32 mouse cellular contexts compared by ENCODE assay signal in the genomic region with DNA sequence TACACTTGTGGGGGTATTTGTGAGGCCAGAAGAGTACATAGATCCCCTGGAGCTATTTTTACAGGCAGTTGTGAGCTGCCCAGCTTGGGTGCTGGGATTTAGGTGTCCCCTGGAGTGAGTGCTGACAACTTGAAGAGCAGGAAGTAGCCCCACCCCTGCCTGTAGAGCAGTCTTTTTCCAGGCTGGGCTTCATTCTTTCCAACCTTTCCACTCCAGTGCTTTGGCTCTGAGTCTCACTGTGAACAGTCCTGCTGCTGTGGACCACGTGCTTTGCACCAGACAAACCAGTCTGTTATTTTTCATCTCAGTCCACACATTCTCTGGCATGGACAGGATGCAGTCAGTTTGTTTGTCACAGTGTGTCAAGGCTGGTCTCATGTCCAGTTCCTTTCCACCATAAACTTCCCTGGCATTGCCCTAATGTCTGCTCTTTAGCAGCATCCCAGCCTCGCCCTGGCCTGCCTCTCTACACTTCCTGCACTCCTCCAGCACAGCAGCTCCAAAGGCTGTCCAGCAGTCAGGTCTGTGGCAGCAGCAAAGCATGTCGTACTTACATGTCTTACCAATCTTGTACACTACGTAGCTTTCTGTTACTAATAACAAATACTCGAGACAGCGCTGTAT. TPM values are rescaled to one million over a fixed set of nuclear protein-coding genes. Genes with fewer than 3 reads are reported as not detected.
A peak's percentile ranks its signal among the peaks of the same experiment; 100 is the strongest.
DNase-seq lines count a peak whose midpoint lies in the region; ATAC-seq and TF ChIP-seq lines count a peak whose summit lies in the region.
"Had no signal": no experiment of that assay in that cellular context is flagged by ENCODE, and none has a peak within 500 bp of the region (broad histone marks: within the 10 kb centered on the region; RNA-seq: fewer than 3 reads in every experiment).

No protein-coding gene starts in this region.

- H3K9ac ChIP-seq in heart, adult 2 months (ENCODE audit: low read depth, low read length): no peak overlapping the region
- no peak overlapping the region for H3K9ac ChIP-seq in kidney, embryonic 14.5 days (ENCODE audit: low read depth, low read length)
- H3K9ac ChIP-seq in heart, embryonic 16.5 days (ENCODE audit: low read length): no peak overlapping the region
- H3K9ac ChIP-seq: hindbrain, embryonic 13.5 days; liver, embryonic 15.5 days; lung, embryonic 15.5 days; neural tube, embryonic 12.5 days had no signal

- no peaks in the 10 kb centered on the region for H3K9me3 ChIP-seq in kidney, embryonic 14.5 days (ENCODE audit: control insufficient read depth, low read length)
- H3K9me3 ChIP-seq in heart, embryonic 16.5 days (replicated peaks; ENCODE audit: control insufficient read depth, low read length): no peaks in the 10 kb centered on the region
- H3K9me3 ChIP-seq: embryonic facial prominence, embryonic 10.5 days; G1E; hindbrain, embryonic 13.5 days; limb, embryonic 10.5 days; liver, embryonic 15.5 days; lung, embryonic 15.5 days; neural tube, embryonic 12.5 days had no signal

- DNase-seq in heart, adult 8-10 months (ENCODE audit: low spot score): peak; percentile 19
- DNase-seq in heart, adult 2 months: no peak
- DNase-seq in kidney, adult 18-20 months: peak; percentile 54
- DNase-seq in kidney, postnatal 25 days: peak; percentile 71 to 82
- no peak for DNase-seq in lung, postnatal 25 days (ENCODE audit: low spot score)
- DNase-seq in c-Kit-positive CD71-positive TER-119-positive erythroid progenitor cells, embryonic 14.5 days (ENCODE audit: low spot score): no peak
- DNase-seq: adrenal gland, adult 8-10 months; B cell, adult 2 months; cerebellum, adult 9-10 months; gastrocnemius, postnatal 10 days; liver; lung, postnatal 4 days; midbrain, embryonic 14.5 days; right cerebral cortex, postnatal 14 days had no signal

- no peak for TF ChIP-seq POLR2A in heart, adult 2 months (IDR thresholded peaks at IDR 0.05; ENCODE audit: insufficient read depth, low read depth, low read length)

- no peak overlapping the region for H3K4me2 ChIP-seq in kidney, embryonic 14.5 days (replicated peaks; ENCODE audit: low read depth, low read length)
- no peak overlapping the region for H3K4me2 ChIP-seq in heart, embryonic 16.5 days (ENCODE audit: low read depth, low read length)
- H3K4me2 ChIP-seq: hindbrain, embryonic 13.5 days; liver, embryonic 15.5 days; lung, embryonic 15.5 days; neural tube, embryonic 12.5 days had no signal

- H3K4me3 ChIP-seq in heart, adult 2 months: no peak overlapping the region
- H3K4me3 ChIP-seq in kidney, embryonic 14.5 days (ENCODE audit: low read length): no peak overlapping the region
- H3K4me3 ChIP-seq in heart, embryonic 16.5 days (ENCODE audit: low read length): no peak overlapping the region
- H3K4me3 ChIP-seq: embryonic facial prominence, embryonic 10.5 days; hindbrain, embryonic 13.5 days; limb, embryonic 10.5 days; liver, embryonic 15.5 days; lung, embryonic 15.5 days; neural tube, embryonic 12.5 days had no signal

- TF ChIP-seq EP300 in heart, adult 2 months (IDR thresholded peaks at IDR 0.05; ENCODE audit: insufficient read depth, low read depth, low read length): no peak

- 72% methylated on average over 6 of the region's 6 CpGs for WGBS in heart, adult 2 months
- WGBS in kidney, embryonic 14.5 days: 87% methylated on average over 6 of the region's 6 CpGs
- 66% methylated on average over 6 of the region's 6 CpGs for WGBS in heart, embryonic 16.5 days

- no peak for ATAC-seq in kidney, embryonic 14.5 days (ENCODE audit: low FRiP score, low TSS enrichment)
- ATAC-seq in heart, embryonic 16.5 days (replicated peaks; ENCODE audit: extremely low read depth, insufficient read depth, low FRiP score): peak; percentile 77
- ATAC-seq: activated CD4-positive, CD25-positive, alpha-beta regulatory T cell, adult 4 months; forebrain, embryonic 16.5 days had no signal

- no peak for TF ChIP-seq CTCF in heart, adult 2 months (IDR thresholded peaks at IDR 0.05)

- H3K36me3 ChIP-seq in heart, adult 2 months (ENCODE audit: control insufficient read depth, insufficient read depth, low read length): no peaks in the 10 kb centered on the region
- peaks cover 36% of the 10 kb centered on the region for H3K36me3 ChIP-seq in kidney, embryonic 14.5 days (ENCODE audit: control insufficient read depth, insufficient read depth, low read length)
- peaks cover 8% of the 10 kb centered on the region; the same call in 1 of the 2 replicates for H3K36me3 ChIP-seq in heart, embryonic 16.5 days (ENCODE audit: control insufficient read depth, insufficient read depth)

- H3K27ac ChIP-seq in heart, adult 2 months: no peak overlapping the region
- no peak overlapping the region for H3K27ac ChIP-seq in kidney, embryonic 14.5 days (ENCODE audit: low read depth, low read length)
- H3K27ac ChIP-seq in heart, embryonic 16.5 days (ENCODE audit: low read length): peak overlapping the region; percentile 49; the same call in 1 of the 2 replicates
- H3K27ac ChIP-seq: embryonic facial prominence, embryonic 10.5 days; hindbrain, embryonic 13.5 days; kidney, postnatal 0 days; limb, embryonic 10.5 days; liver, embryonic 15.5 days; lung, embryonic 15.5 days; neural tube, embryonic 12.5 days; stomach, postnatal 0 days had no signal

- H3K27me3 ChIP-seq in heart, adult 2 months (ENCODE audit: control insufficient read depth, insufficient read depth, low read length): no peaks in the 10 kb centered on the region
- H3K27me3 ChIP-seq in kidney, embryonic 14.5 days (ENCODE audit: control insufficient read depth, insufficient read depth, low read length): no peaks in the 10 kb centered on the region
- no peaks in the 10 kb centered on the region for H3K27me3 ChIP-seq in heart, embryonic 16.5 days (ENCODE audit: control insufficient read depth, insufficient read depth, low read length)
- H3K27me3 ChIP-seq: CH12.LX; hindbrain, embryonic 13.5 days; liver, embryonic 15.5 days; lung, embryonic 15.5 days; neural tube, embryonic 12.5 days had no signal

- intact Hi-C loops in heart, adult 2 months (cut with DNase I): no loop called here

- H3K79me2 ChIP-seq in heart, adult 2 months (replicated peaks; ENCODE audit: control insufficient read depth, insufficient read depth, low read length): no peaks in the 10 kb centered on the region

- no peaks in the 10 kb centered on the region; the same call in 1 of the 2 replicates for H3K4me1 ChIP-seq in heart, adult 2 months (ENCODE audit: control insufficient read depth, insufficient read depth, low read length)
- no peaks in the 10 kb centered on the region for H3K4me1 ChIP-seq in kidney, embryonic 14.5 days (ENCODE audit: control insufficient read depth, insufficient read depth, low read length)
- 0 out of 2 replicates have a peak, but pooled peaks cover 4% of the 10 kb centered on the region for H3K4me1 ChIP-seq in heart, embryonic 16.5 days (ENCODE audit: control insufficient read depth, insufficient read depth, low read length)
- H3K4me1 ChIP-seq: embryonic facial prominence, embryonic 10.5 days; hindbrain, embryonic 13.5 days; limb, embryonic 10.5 days; lung, embryonic 15.5 days; neural tube, embryonic 12.5 days had no signal

RNA-seq across cellular contexts. Expression of a gene that starts 36.8 kb away (rescaled TPM):
- total RNA-seq in heart, adult 8-10 months (2022): 10 to 100 TPM in 2 of 4 experiments, 1 to 10 TPM in 2; 9.5 to 11.9 (median 10.1) TPM
- 1 to 10 TPM; 5.2 to 6.2 TPM for total RNA-seq in heart, adult 2 months (2021)
- polyA plus RNA-seq in heart, adult 2 months (2012; rRNA removed): 0.94 and 1.7 TPM in 2 replicates
- not detected in 2 replicates for polyA plus RNA-seq in kidney, embryonic 14.5 days (2014; fragmentation: Nextera tagmentation; extraction: Ambion mirVana)
- 0.83 and 1.00 TPM in 2 replicates for polyA plus RNA-seq in heart, embryonic 16.5 days (2015; fragmentation: Nextera tagmentation; extraction: Ambion mirVana)
- total RNA-seq: adrenal gland, adult 8-10 months; CH12.LX; gastrocnemius, postnatal 10 days; granulocyte monocyte progenitor cell, adult 5-6 weeks; left cerebral cortex, adult 18-20 months; megakaryocyte-erythroid progenitor cell, adult 5-6 weeks had no signal
- polyA plus RNA-seq: activated CD4-positive, CD25-positive, alpha-beta regulatory T cell, adult 4 months; cortical plate, adult 2 months; forebrain, embryonic 16.5 days; hindbrain, embryonic 13.5 days; lung, embryonic 15.5 days; midbrain, embryonic 14.5 days had no signal

RNA-seq across cellular contexts. Expression of a gene that starts 55.5 kb away (rescaled TPM):
- total RNA-seq in heart, adult 8-10 months (2022): 10 to 100 TPM; 13.5 to 18.1 (median 14.5) TPM
- total RNA-seq in heart, adult 2 months (2021): 10 to 100 TPM; 14.6 to 17.0 TPM
- 10.0 and 13.8 TPM in 2 replicates for polyA plus RNA-seq in heart, adult 2 months (2012; rRNA removed)
- 19.5 and 31.2 TPM in 2 replicates for polyA plus RNA-seq in kidney, embryonic 14.5 days (2014; fragmentation: Nextera tagmentation; extraction: Ambion mirVana)
- polyA plus RNA-seq in heart, embryonic 16.5 days (2015; fragmentation: Nextera tagmentation; extraction: Ambion mirVana): 14.3 and 15.1 TPM in 2 replicates

RNA-seq across cellular contexts. Expression of a gene that starts 55.7 kb away (rescaled TPM):
- 10 to 100 TPM; 19.4 to 24.9 (median 20.9) TPM for total RNA-seq in heart, adult 8-10 months (2022)
- 10 to 100 TPM; 21.7 to 22.0 TPM for total RNA-seq in heart, adult 2 months (2021)
- polyA plus RNA-seq in heart, adult 2 months (2012; rRNA removed): 18.5 and 22.2 TPM in 2 replicates
- 61.3 and 66.4 TPM in 2 replicates for polyA plus RNA-seq in kidney, embryonic 14.5 days (2014; fragmentation: Nextera tagmentation; extraction: Ambion mirVana)
- 38.5 and 39.8 TPM in 2 replicates for polyA plus RNA-seq in heart, embryonic 16.5 days (2015; fragmentation: Nextera tagmentation; extraction: Ambion mirVana)

Comparison
In these comparisons a context has a peak if more than half of its experiments do, and no peak if none do; other contexts are left out.
1. DNase-seq: peak in heart, adult 8-10 months (single experiment), kidney, adult 18-20 months (single experiment) and kidney, postnatal 25 days (2 of 2); none in heart, adult 2 months (0 of 2), lung, postnatal 25 days (single experiment) and c-Kit-positive CD71-positive TER-119-positive erythroid progenitor cells, embryonic 14.5 days (single experiment).